Mouse (Mus musculus) myocyte (in vitro differentiated cells): ENCODE measurements at regions not wholly inside any gene's neighbourhood (a gene's known extent, or its start where the extent isn't known, plus 50 kb on each side); places are given as distances from the start of the nearest gene placed in this dataset.

Experiments
- H3K27me3 ChIP-seq: one replicate; pipeline ENCODE4 v1.6.1; 2011; ENCODE audit not compliant: control insufficient read depth, insufficient read depth, insufficient read length
- H3K36me3 ChIP-seq: one replicate; pipeline ENCODE4 v1.6.1; 2011; ENCODE audit not compliant: control insufficient read depth, insufficient read depth
- H3K4me2 ChIP-seq: one replicate; pipeline ENCODE4 v1.6.1; 2011; ENCODE audit warnings: low read depth, control low read depth
- H3K4me3 ChIP-seq: one replicate; pipeline ENCODE4 v1.5.1; 2011; ENCODE audit warnings: mild to moderate bottlenecking, control low read depth, moderate library complexity
- H3K79me2 ChIP-seq: one replicate; pipeline ENCODE4 v1.6.1; 2011; ENCODE audit not compliant: control insufficient read depth, insufficient read depth
- H3ac ChIP-seq: one replicate; pipeline ENCODE4 v1.6.1; 2011; ENCODE audit not compliant: control insufficient read depth, insufficient read length
- CEBPB ChIP-seq: IDR thresholded peaks from 2 replicates; pipeline ENCODE4 v1.6.1; 2011; ENCODE audit warnings: mild to moderate bottlenecking, moderate library complexity; ENCODE audit not compliant: poor library complexity, insufficient read depth, severe bottlenecking
- E2F4 ChIP-seq: IDR thresholded peaks from one replicate; pipeline ENCODE4 v1.6.1; 2011; ENCODE audit warnings: mild to moderate bottlenecking, control low read depth, moderate library complexity; ENCODE audit not compliant: insufficient read depth
- MAX ChIP-seq: IDR thresholded peaks from one replicate; pipeline ENCODE4 v1.6.1; 2011; ENCODE audit warnings: low read depth, mild to moderate bottlenecking, control low read depth
- MYOD1 ChIP-seq, 3 experiments: IDR thresholded peaks; one replicate each; pipeline ENCODE4 v1.6.1; 2011; ENCODE audit warnings: control low read depth in 2 of 3, low read depth in 2 of 3, mild to moderate bottlenecking in 2 of 3, moderate library complexity in 1 of 3; ENCODE audit not compliant: insufficient read length in 2 of 3, control insufficient read depth in 1 of 3
- MYOG ChIP-seq, 3 experiments: IDR thresholded peaks; one replicate each; pipeline ENCODE4 v1.6.1; 2011; ENCODE audit warnings: control low read depth in 2 of 3, low read depth in 2 of 3, mild to moderate bottlenecking in 2 of 3; ENCODE audit not compliant: insufficient read length in 2 of 3, control insufficient read depth in 1 of 3, insufficient read depth in 1 of 3
- POLR2A ChIP-seq: IDR thresholded peaks from one replicate; pipeline ENCODE4 v1.6.1; 2011; ENCODE audit warnings: low read depth, mild to moderate bottlenecking, control low read depth, moderate library complexity; ENCODE audit not compliant: insufficient read length
- POLR2AphosphoS2 ChIP-seq: IDR thresholded peaks from one replicate; pipeline ENCODE4 v1.6.1; 2011; ENCODE audit warnings: low read depth, control low read depth; ENCODE audit not compliant: insufficient read length
- REST ChIP-seq: IDR thresholded peaks from one replicate; pipeline ENCODE4 v1.6.1; 2011; ENCODE audit warnings: mild to moderate bottlenecking, control low read depth, moderate library complexity; ENCODE audit not compliant: insufficient read depth, insufficient read length
- SRF ChIP-seq: IDR thresholded peaks from one replicate; pipeline ENCODE4 v1.6.1; 2011; ENCODE audit warnings: low read depth; ENCODE audit not compliant: control insufficient read depth, insufficient read length
- TCF12 ChIP-seq: IDR thresholded peaks from one replicate; pipeline ENCODE4 v1.6.1; 2011; ENCODE audit warnings: mild to moderate bottlenecking, control low read depth; ENCODE audit not compliant: poor library complexity, insufficient read depth, severe bottlenecking
- TCF3 ChIP-seq: IDR thresholded peaks from one replicate; pipeline ENCODE4 v1.6.1; 2011; ENCODE audit warnings: low read depth, control low read depth; ENCODE audit not compliant: insufficient read length
- USF1 ChIP-seq: IDR thresholded peaks from one replicate; pipeline ENCODE4 v1.6.1; 2011; ENCODE audit warnings: low read depth, mild to moderate bottlenecking, control low read depth, moderate library complexity

GRCm38 (mm10) chr10:87711798-87712197, 146.3 kb upstream of the Igf1 start:
- no peaks in the 10 kb centered on the region for H3K79me2 ChIP-seq
- no peak for TF ChIP-seq TCF3
- TF ChIP-seq POLR2A, result no peak
- no peak for TF ChIP-seq MAX
- no peak for TF ChIP-seq TCF12
- no peaks in the 10 kb centered on the region for H3K27me3 ChIP-seq
- no peak overlapping the region for H3ac ChIP-seq
- H3K4me2 ChIP-seq, result no peak overlapping the region
- H3K36me3 ChIP-seq, result no peaks in the 10 kb centered on the region
- no peak overlapping the region for H3K4me3 ChIP-seq

GRCm38 (mm10) chr10:87715874-87716600, 142.0 kb upstream of the Igf1 start:
- Histone ChIP-seq H3K27me3 (no peaks in the 10 kb centered on the region), H3K79me2 (no peaks in the 10 kb centered on the region), H3ac (no peak overlapping the region), H3K4me2 (no peak overlapping the region), H3K36me3 (no peaks in the 10 kb centered on the region), H3K4me3 (no peak overlapping the region)
- TF ChIP-seq REST, result no peak
- TF ChIP-seq E2F4, result no peak
- no peak for TF ChIP-seq SRF
- TF ChIP-seq MYOD1 (IDR thresholded peaks at IDR 0.05; ENCODE audit: control insufficient read depth in 1 of 3, insufficient read length in 2 of 3, low read depth in 2 of 3), result no peak
- no peak for TF ChIP-seq TCF12
- no peak for TF ChIP-seq POLR2AphosphoS2

GRCm38 (mm10) chr10:87717156-87717555, 140.9 kb upstream of the Igf1 start:
- H3K4me2 ChIP-seq, result no peak overlapping the region

GRCm38 (mm10) chr10:87718491-87718890, 139.6 kb upstream of the Igf1 start:
- Histone ChIP-seq H3ac (no peak overlapping the region), H3K4me3 (no peak overlapping the region), H3K4me2 (no peak overlapping the region), H3K36me3 (no peaks in the 10 kb centered on the region), H3K27me3 (no peaks in the 10 kb centered on the region), H3K79me2 (no peaks in the 10 kb centered on the region)
- TF ChIP-seq E2F4 (no peak), USF1 (no peak), CEBPB (no peak), POLR2AphosphoS2 (no peak), TCF12 (no peak), REST (no peak), SRF (no peak)

More at GRCm38 (mm10) chr10:87717156-87717555, 140.9 kb upstream of the Igf1 start:
- no peak overlapping the region for H3K4me3 ChIP-seq
- H3ac ChIP-seq, result no peak overlapping the region
- H3K27me3 ChIP-seq, result no peaks in the 10 kb centered on the region
- H3K36me3 ChIP-seq, result no peaks in the 10 kb centered on the region
- no peak for TF ChIP-seq POLR2A
- no peak for TF ChIP-seq USF1
- no peak for TF ChIP-seq POLR2AphosphoS2
- TF ChIP-seq CEBPB, result no peak
- TF ChIP-seq TCF12, result no peak
- no peak for TF ChIP-seq TCF3
- TF ChIP-seq MAX, result no peak
- TF ChIP-seq E2F4, result no peak
- no peak for TF ChIP-seq MYOG (IDR thresholded peaks at IDR 0.05; ENCODE audit: control insufficient read depth in 1 of 3, insufficient read depth in 1 of 3, insufficient read length in 2 of 3, low read depth in 2 of 3)
- TF ChIP-seq SRF, result no peak
- TF ChIP-seq REST, result no peak
- TF ChIP-seq MYOD1 (IDR thresholded peaks at IDR 0.05; ENCODE audit: control insufficient read depth in 1 of 3, insufficient read length in 2 of 3, low read depth in 2 of 3), result no peak
- H3K79me2 ChIP-seq, result no peaks in the 10 kb centered on the region

GRCm38 (mm10) chr10:87719978-87720377, 138.1 kb upstream of the Igf1 start:
- TF ChIP-seq CEBPB, result no peak
- TF ChIP-seq POLR2A, result no peak
- TF ChIP-seq USF1, result no peak
- TF ChIP-seq TCF3, result no peak
- TF ChIP-seq SRF, result no peak
- TF ChIP-seq E2F4, result no peak
- TF ChIP-seq TCF12, result no peak
- TF ChIP-seq MAX, result no peak
- no peak for TF ChIP-seq MYOD1 (IDR thresholded peaks at IDR 0.05; ENCODE audit: control insufficient read depth in 1 of 3, insufficient read length in 2 of 3, low read depth in 2 of 3)
- no peak for TF ChIP-seq REST
- TF ChIP-seq MYOG (IDR thresholded peaks at IDR 0.05; ENCODE audit: control insufficient read depth in 1 of 3, insufficient read depth in 1 of 3, insufficient read length in 2 of 3, low read depth in 2 of 3), result no peak
- TF ChIP-seq POLR2AphosphoS2, result no peak
- Histone ChIP-seq H3K4me2 (no peak overlapping the region), H3K36me3 (no peaks in the 10 kb centered on the region), H3K79me2 (no peaks in the 10 kb centered on the region), H3ac (no peak overlapping the region), H3K27me3 (no peaks in the 10 kb centered on the region), H3K4me3 (no peak overlapping the region)
